Comparison of ENCODE assay signal across 18 mouse cellular contexts in genomic region chr10:56831331-56831730, GRCm38 (mm10).
"Had no signal": no experiment of that assay in that cellular context is flagged by ENCODE, and none has a peak within 500 bp of the region (broad histone marks: within the 10 kb centered on the region; RNA-seq: fewer than 3 reads in every experiment).

No protein-coding gene starts in this region.

- H3K27me3 ChIP-seq: lung, embryonic 15.5 days; megakaryocyte, embryonic 14.5 days; midbrain, embryonic 12.5 days; neural tube, embryonic 12.5 days; stomach, embryonic 15.5 days had no signal

- H3K9ac ChIP-seq: liver, postnatal 0 days; lung, embryonic 15.5 days; midbrain, embryonic 12.5 days; neural tube, embryonic 12.5 days; stomach, embryonic 15.5 days had no signal

- H3K4me1 ChIP-seq: lung, embryonic 15.5 days; megakaryocyte, embryonic 14.5 days; midbrain, embryonic 12.5 days; neural tube, embryonic 12.5 days; stomach, embryonic 15.5 days had no signal

- DNase-seq: liver, postnatal 0 days; lung, adult 2 months; lung, postnatal 14 days; lung, postnatal 36 days; midbrain, embryonic 14.5 days; right cerebral cortex, postnatal 14 days; thymus, adult 2 months; thymus, postnatal 25 days; thymus, postnatal 4 days had no signal

- ATAC-seq: liver, postnatal 0 days; lung, postnatal 0 days; midbrain, embryonic 16.5 days had no signal

- H3K27ac ChIP-seq: lung, embryonic 15.5 days; macrophage; midbrain, embryonic 12.5 days; neural tube, embryonic 12.5 days; stomach, embryonic 15.5 days; stomach, postnatal 0 days had no signal

- H3K4me2 ChIP-seq: lung, embryonic 15.5 days; midbrain, embryonic 12.5 days; neural tube, embryonic 12.5 days; stomach, embryonic 15.5 days had no signal

- H3K4me3 ChIP-seq: lung, embryonic 15.5 days; megakaryocyte, embryonic 14.5 days; midbrain, embryonic 12.5 days; neural tube, embryonic 12.5 days; stomach, embryonic 15.5 days had no signal

- H3K36me3 ChIP-seq: lung, embryonic 15.5 days; midbrain, embryonic 12.5 days; neural tube, embryonic 12.5 days; stomach, embryonic 15.5 days had no signal

- H3K9me3 ChIP-seq: lung, embryonic 15.5 days; midbrain, embryonic 12.5 days; neural tube, embryonic 12.5 days; stomach, embryonic 15.5 days had no signal
